Mouse (Mus musculus): ENCODE measurements around the gene Edem3. TPM values are rescaled to one million over a fixed set of nuclear protein-coding genes. Genes with fewer than 3 reads are reported as not detected.

Edem3 gene
- polyA plus RNA-seq, 1 experiment from 2014 or later: 7.5 TPM

DNA sequence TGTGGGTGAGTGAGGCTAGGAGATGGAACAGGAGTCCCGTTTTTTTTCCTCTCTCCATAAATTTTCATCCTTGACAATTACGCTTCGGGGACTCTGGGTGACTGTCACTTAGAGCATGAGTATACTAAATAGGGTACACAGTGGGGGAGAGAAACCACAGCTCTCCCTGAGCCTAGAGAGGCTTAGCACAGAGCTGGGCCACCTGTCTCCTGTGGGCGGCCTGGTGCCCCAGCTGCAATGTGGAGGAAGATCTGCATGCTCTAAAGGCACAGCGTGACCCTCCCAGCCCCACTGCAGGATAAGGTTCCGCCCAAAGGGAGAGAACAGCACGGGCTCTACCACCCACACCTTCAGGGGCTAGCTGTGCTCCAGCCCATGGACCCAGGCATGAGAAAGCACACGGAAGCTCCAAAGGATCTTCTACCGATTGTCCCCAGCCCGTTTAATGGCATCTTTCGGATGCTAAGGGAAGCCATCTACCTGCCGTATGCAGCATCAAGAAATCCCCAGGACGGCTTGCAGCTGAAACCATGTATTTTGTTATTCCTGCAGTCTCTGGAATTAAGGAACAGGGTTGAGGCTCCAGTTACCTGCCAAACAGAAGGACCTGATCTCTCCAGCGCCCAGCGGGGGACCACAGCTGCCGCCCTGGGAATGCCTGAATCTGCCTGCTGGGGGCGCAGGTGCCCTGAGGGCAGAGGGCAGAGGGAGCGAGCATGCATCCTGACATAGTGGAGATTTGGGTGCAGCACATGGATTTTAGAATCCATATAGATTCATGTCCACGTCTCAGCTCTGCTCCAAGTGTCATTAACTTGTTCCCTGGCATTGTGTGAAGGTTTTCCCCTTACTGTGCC, 91.0 kb downstream of the Edem3 start:
- H3K9me3 ChIP-seq (ENCODE audit: control insufficient read depth, low read length): no peaks in the 10 kb centered on the region
- DNase-seq (ENCODE audit: low spot score) (no peak), ATAC-seq (ENCODE audit: low FRiP score, low TSS enrichment) (no peak)
- no peak overlapping the region for H3K9ac ChIP-seq (ENCODE audit: low read length)
- H3K4me2 ChIP-seq (replicated peaks; ENCODE audit: low read depth): no peak overlapping the region
- 63% methylated on average over 19 of the region's 19 CpGs for WGBS
- H3K36me3 ChIP-seq (ENCODE audit: control insufficient read depth, insufficient read depth, low read length): no peaks in the 10 kb centered on the region
- H3K4me1 ChIP-seq (replicated peaks; ENCODE audit: control insufficient read depth, insufficient read depth): no peaks in the 10 kb centered on the region
- no peaks in the 10 kb centered on the region for H3K27me3 ChIP-seq (ENCODE audit: control insufficient read depth, insufficient read depth, low read length)
- TF ChIP-seq EP300 (optimal IDR thresholded peaks at IDR 0.05) (no peak), CTCF (IDR thresholded peaks at IDR 0.05; ENCODE audit: low read depth) (peak; percentile 51)
- H3K27ac ChIP-seq (replicated peaks): no peak overlapping the region
- H3K4me3 ChIP-seq (ENCODE audit: low read depth, low read length): no peak overlapping the region

DNA sequence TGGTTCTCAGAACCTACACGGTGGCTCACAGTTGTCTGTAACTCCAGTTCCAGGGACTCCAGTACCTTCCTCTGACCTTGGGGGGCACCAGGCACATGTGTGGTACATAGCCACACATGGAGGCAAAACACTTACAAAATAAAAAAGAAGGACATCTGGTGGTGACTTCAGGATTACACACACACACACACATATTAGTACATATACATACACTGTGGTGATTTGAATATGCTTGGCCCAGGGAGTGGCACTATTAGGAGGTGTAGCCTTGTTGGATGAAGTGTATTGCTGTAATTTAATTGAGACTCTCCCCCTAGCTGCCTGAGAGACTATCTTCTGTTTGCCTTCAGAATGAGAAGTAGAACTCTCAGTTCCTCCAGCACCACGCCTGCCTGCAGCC, 93.1 kb downstream of the Edem3 start:
- TF ChIP-seq EP300 (optimal IDR thresholded peaks at IDR 0.05) (no peak), CTCF (IDR thresholded peaks at IDR 0.05; ENCODE audit: low read depth) (no peak)
- no peak for ATAC-seq (ENCODE audit: low FRiP score, low TSS enrichment)
- H3K27ac ChIP-seq (replicated peaks): no peak overlapping the region
- no peak overlapping the region for H3K4me2 ChIP-seq (replicated peaks; ENCODE audit: low read depth)
- no peak overlapping the region for H3K9ac ChIP-seq (ENCODE audit: low read length)
- H3K4me3 ChIP-seq (ENCODE audit: low read depth, low read length): no peak overlapping the region
- no peaks in the 10 kb centered on the region for H3K9me3 ChIP-seq (ENCODE audit: control insufficient read depth, low read length)
- H3K27me3 ChIP-seq (ENCODE audit: control insufficient read depth, insufficient read depth, low read length): no peaks in the 10 kb centered on the region
- no peaks in the 10 kb centered on the region for H3K4me1 ChIP-seq (replicated peaks; ENCODE audit: control insufficient read depth, insufficient read depth)
- no peaks in the 10 kb centered on the region for H3K36me3 ChIP-seq (ENCODE audit: control insufficient read depth, insufficient read depth, low read length)
- 90% methylated on average over 2 of the region's 2 CpGs for WGBS
- no peak for DNase-seq (ENCODE audit: low spot score)

DNA sequence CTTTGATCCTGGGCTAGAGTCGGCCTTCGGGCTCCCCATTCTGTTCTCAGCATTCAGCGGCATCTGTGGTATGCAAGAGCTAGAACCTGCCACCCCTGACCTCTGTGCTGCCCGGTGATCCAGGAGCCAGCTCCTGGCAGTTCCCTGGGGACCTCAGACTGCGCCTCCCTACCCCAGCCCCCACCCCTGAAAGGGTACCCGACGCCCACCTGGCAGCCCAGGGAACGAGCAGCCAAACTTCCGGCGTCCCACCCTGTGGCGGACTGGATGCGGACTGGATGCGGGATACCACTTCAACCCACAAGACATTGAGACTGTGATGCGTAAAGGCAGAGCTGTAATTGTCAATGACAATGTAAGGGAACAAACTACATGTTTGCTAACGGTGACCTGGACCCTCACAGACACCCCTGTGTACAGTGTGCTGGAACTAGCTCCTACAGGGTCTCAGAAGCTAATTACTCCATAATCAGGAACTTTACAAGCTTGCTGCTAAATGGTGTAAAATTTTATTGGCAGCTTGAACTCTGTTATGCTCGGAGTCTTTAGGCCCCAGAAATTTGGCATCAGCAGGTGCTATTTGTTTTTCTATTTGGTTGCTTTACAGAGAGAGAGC, 94.9 kb downstream of the Edem3 start:
- H3K9me3 ChIP-seq (ENCODE audit: control insufficient read depth, low read length): no peaks in the 10 kb centered on the region
- H3K36me3 ChIP-seq (ENCODE audit: control insufficient read depth, insufficient read depth, low read length): no peaks in the 10 kb centered on the region
- no peaks in the 10 kb centered on the region for H3K4me1 ChIP-seq (replicated peaks; ENCODE audit: control insufficient read depth, insufficient read depth)
- H3K4me3 ChIP-seq (ENCODE audit: low read depth, low read length): no peak overlapping the region
- no peak overlapping the region for H3K27ac ChIP-seq (replicated peaks)
- DNase-seq (ENCODE audit: low spot score): no peak
- H3K9ac ChIP-seq (ENCODE audit: low read length): no peak overlapping the region
- no peak for TF ChIP-seq EP300 (optimal IDR thresholded peaks at IDR 0.05)
- WGBS: 81% methylated on average over 16 of the region's 16 CpGs
- H3K27me3 ChIP-seq (ENCODE audit: control insufficient read depth, insufficient read depth, low read length): no peaks in the 10 kb centered on the region
- no peak overlapping the region for H3K4me2 ChIP-seq (replicated peaks; ENCODE audit: low read depth)
- ATAC-seq (ENCODE audit: low FRiP score, low TSS enrichment): no peak

DNA sequence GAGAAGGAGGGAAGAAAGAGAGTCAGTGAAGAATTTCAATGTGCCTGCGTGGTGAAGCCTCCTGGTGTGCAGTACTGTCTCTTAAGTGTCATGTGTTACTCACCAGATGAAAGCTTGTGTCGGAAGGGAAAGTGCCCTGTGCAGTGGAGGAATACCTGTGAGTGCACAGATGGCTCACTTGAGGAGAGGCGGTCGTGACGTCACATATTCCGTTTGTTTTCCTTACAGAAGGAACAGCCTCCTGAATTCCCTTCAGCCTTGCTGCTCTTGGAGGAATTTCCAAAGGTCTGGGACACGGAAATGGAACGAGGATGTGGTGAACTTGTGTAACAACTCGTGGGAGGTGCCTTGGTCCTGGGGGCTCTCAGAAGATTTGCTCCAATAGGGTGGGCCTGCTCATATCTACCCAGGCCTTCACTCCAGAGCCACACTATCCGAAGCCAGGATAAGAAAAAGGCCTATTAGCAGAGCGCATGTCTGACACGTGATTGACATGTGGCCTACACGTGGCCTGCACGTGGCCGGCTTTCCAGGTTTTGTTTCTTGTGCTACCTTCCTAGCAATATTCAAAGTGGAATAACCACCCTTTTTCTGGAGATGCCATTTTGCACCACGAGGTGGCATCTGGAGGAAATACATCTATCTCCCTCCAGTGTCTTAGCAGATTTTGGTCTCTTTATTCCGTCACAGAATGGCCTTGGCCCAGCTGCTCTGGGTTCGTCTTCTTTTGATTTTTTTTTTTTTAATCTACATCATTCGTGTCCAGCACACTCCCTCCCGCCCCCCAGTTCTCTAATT, 96.1 kb downstream of the Edem3 start:
- no peak for DNase-seq (ENCODE audit: low spot score)
- no peaks in the 10 kb centered on the region for H3K27me3 ChIP-seq (ENCODE audit: control insufficient read depth, insufficient read depth, low read length)

DNA sequence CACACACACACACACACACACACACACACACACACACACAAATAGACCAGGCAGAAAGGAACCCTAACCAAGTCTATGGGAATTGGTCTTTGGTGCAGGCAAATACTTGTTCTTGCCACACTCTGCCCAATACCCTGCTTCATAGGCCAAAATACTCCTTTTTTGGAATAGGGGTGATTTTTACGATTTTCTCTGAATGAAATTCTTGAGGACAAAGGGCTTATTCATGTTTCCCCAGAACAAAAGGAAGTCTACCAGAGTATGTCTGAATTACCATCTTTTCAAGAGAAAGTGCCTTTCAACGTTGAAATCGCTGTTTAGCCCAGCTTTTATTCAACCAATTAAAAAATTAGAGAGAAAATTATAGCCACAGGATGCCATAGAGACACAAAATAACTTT, 96.8 kb downstream of the Edem3 start:
- Histone ChIP-seq H3K4me3 (ENCODE audit: low read depth, low read length) (no peak overlapping the region), H3K36me3 (ENCODE audit: control insufficient read depth, insufficient read depth, low read length) (no peaks in the 10 kb centered on the region), H3K4me2 (replicated peaks; ENCODE audit: low read depth) (no peak overlapping the region), H3K27ac (replicated peaks) (no peak overlapping the region), H3K4me1 (replicated peaks; ENCODE audit: control insufficient read depth, insufficient read depth) (no peaks in the 10 kb centered on the region), H3K9ac (ENCODE audit: low read length) (no peak overlapping the region), H3K27me3 (ENCODE audit: control insufficient read depth, insufficient read depth, low read length) (no peaks in the 10 kb centered on the region), H3K9me3 (ENCODE audit: control insufficient read depth, low read length) (no peaks in the 10 kb centered on the region)
- no peak for TF ChIP-seq CTCF (IDR thresholded peaks at IDR 0.05; ENCODE audit: low read depth)
- TF ChIP-seq EP300 (optimal IDR thresholded peaks at IDR 0.05): no peak
- ATAC-seq (ENCODE audit: low FRiP score, low TSS enrichment): no peak
- DNase-seq (ENCODE audit: low spot score): no peak
- 72% methylated on average over 3 of the region's 3 CpGs for WGBS

More for the DNA sequence above, 96.1 kb downstream of the Edem3 start:
- Histone ChIP-seq H3K9ac (ENCODE audit: low read length) (no peak overlapping the region), H3K4me3 (ENCODE audit: low read depth, low read length) (no peak overlapping the region), H3K36me3 (ENCODE audit: control insufficient read depth, insufficient read depth, low read length) (no peaks in the 10 kb centered on the region), H3K4me1 (replicated peaks; ENCODE audit: control insufficient read depth, insufficient read depth) (no peaks in the 10 kb centered on the region), H3K4me2 (replicated peaks; ENCODE audit: low read depth) (no peak overlapping the region), H3K27ac (replicated peaks) (no peak overlapping the region), H3K9me3 (ENCODE audit: control insufficient read depth, low read length) (no peaks in the 10 kb centered on the region)
- WGBS: 86% methylated on average over 20 of the region's 20 CpGs
- TF ChIP-seq CTCF (IDR thresholded peaks at IDR 0.05; ENCODE audit: low read depth): peak; percentile 40
- TF ChIP-seq EP300 (optimal IDR thresholded peaks at IDR 0.05): no peak
- ATAC-seq (ENCODE audit: low FRiP score, low TSS enrichment): no peak

Measured in stomach, postnatal 0 days (tissue).